Mouse (Mus musculus): ENCODE measurements around the gene Notum. TPM values are rescaled to one million over a fixed set of nuclear protein-coding genes. Genes with fewer than 3 reads are reported as not detected.

Notum gene
- polyA plus RNA-seq, 1 experiment, result 0.43 TPM

- no peak for TF ChIP-seq MAX (IDR thresholded peaks at IDR 0.05)
- peak; percentile 93 for TF ChIP-seq CTCF (IDR thresholded peaks at IDR 0.05; ENCODE audit: control insufficient read depth, insufficient read depth, insufficient read length)
- H3K79me3 ChIP-seq (ENCODE audit: low read depth), result peaks cover 18% of the 10 kb centered on the region
- H3ac ChIP-seq (ENCODE audit: control insufficient read depth, insufficient read length, low read depth), result no peak overlapping the region
- peaks cover 40% of the 10 kb centered on the region for H3K36me3 ChIP-seq (ENCODE audit: control insufficient read depth, insufficient read depth)
- peaks cover 28% of the 10 kb centered on the region for H3K79me2 ChIP-seq (ENCODE audit: control insufficient read depth, insufficient read depth)
- H3K4me3 ChIP-seq (ENCODE audit: insufficient read depth, poor library complexity, severe bottlenecking), result no peak overlapping the region
- no peaks in the 10 kb centered on the region for H3K27me3 ChIP-seq (ENCODE audit: control insufficient read depth, insufficient read depth, insufficient read length)
These were observed 48.2 kb downstream of the Notum start for GRCm38 (mm10) chr11:120612763-120613162.

DNA sequence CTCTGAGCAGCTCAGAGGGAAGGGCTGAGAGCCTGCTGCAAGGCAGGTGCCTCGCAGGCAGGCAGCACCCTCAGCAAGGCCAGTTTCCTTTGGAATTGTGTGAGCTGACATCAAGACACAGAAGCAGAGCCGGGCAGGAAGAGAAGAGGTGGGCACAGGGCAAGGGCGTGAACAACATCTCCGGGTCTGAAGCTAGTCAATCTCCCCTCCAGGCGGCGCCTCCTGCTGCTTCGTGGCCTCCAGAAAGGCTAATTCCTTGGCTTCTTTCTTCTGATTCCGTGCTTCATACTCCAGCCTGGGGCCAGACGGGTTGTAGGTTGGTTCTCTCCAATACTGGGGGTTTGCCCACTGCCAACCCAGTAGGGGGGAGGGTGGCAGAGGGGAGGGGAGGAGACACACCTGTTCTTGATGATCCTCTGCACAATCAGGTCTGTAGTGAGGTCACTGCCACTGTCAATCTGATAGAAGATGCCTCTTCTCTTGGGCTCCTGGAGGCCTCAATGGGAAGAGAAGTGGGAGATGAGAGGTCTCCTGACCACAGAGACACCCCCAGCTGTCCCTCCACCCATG, 50.4 kb downstream of the Notum start:
- Histone ChIP-seq H3K79me2 (ENCODE audit: control insufficient read depth, insufficient read depth) (peaks cover 7% of the 10 kb centered on the region), H3K79me3 (ENCODE audit: low read depth) (peaks cover 5% of the 10 kb centered on the region), H3ac (ENCODE audit: control insufficient read depth, insufficient read length, low read depth) (no peak overlapping the region), H3K27me3 (ENCODE audit: control insufficient read depth, insufficient read depth, insufficient read length) (no peaks in the 10 kb centered on the region), H3K36me3 (ENCODE audit: control insufficient read depth, insufficient read depth) (peaks cover 45% of the 10 kb centered on the region), H3K4me3 (ENCODE audit: insufficient read depth, poor library complexity, severe bottlenecking) (no peak overlapping the region)
- TF ChIP-seq USF1 (IDR thresholded peaks at IDR 0.05; ENCODE audit: low read depth) (no peak), MAX (IDR thresholded peaks at IDR 0.05) (no peak), CTCF (IDR thresholded peaks at IDR 0.05; ENCODE audit: control insufficient read depth, insufficient read depth, insufficient read length) (no peak), FOSL1 (IDR thresholded peaks at IDR 0.05; ENCODE audit: insufficient read depth, low read length, poor library complexity, severe bottlenecking) (no peak), MYOD1 (IDR thresholded peaks at IDR 0.05; ENCODE audit: control insufficient read depth, insufficient read length, low read depth) (no peak), CEBPB (IDR thresholded peaks at IDR 0.05; ENCODE audit: low read depth) (no peak), MYOG (IDR thresholded peaks at IDR 0.05; ENCODE audit: control insufficient read depth, extremely low read depth, insufficient read length) (no peak)

GRCm38 (mm10) chr11:120609250-120609649, 51.7 kb downstream of the Notum start:
- Histone ChIP-seq H3K79me3 (ENCODE audit: low read depth) (no peaks in the 10 kb centered on the region), H3K36me3 (ENCODE audit: control insufficient read depth, insufficient read depth) (peaks cover 42% of the 10 kb centered on the region), H3ac (ENCODE audit: control insufficient read depth, insufficient read length, low read depth) (no peak overlapping the region), H3K79me2 (ENCODE audit: control insufficient read depth, insufficient read depth) (no peaks in the 10 kb centered on the region), H3K27me3 (ENCODE audit: control insufficient read depth, insufficient read depth, insufficient read length) (no peaks in the 10 kb centered on the region), H3K4me3 (ENCODE audit: insufficient read depth, poor library complexity, severe bottlenecking) (no peak overlapping the region)
- TF ChIP-seq CTCF (IDR thresholded peaks at IDR 0.05; ENCODE audit: control insufficient read depth, insufficient read depth, insufficient read length), result no peak
- no peak for TF ChIP-seq MYOG (IDR thresholded peaks at IDR 0.05; ENCODE audit: control insufficient read depth, extremely low read depth, insufficient read length)
- no peak for TF ChIP-seq MAX (IDR thresholded peaks at IDR 0.05)
- no peak for TF ChIP-seq MYOD1 (IDR thresholded peaks at IDR 0.05; ENCODE audit: control insufficient read depth, insufficient read length, low read depth)
- TF ChIP-seq CEBPB (IDR thresholded peaks at IDR 0.05; ENCODE audit: low read depth), result no peak
- no peak for TF ChIP-seq USF1 (IDR thresholded peaks at IDR 0.05; ENCODE audit: low read depth)
- no peak for TF ChIP-seq FOSL1 (IDR thresholded peaks at IDR 0.05; ENCODE audit: insufficient read depth, low read length, poor library complexity, severe bottlenecking)

DNA sequence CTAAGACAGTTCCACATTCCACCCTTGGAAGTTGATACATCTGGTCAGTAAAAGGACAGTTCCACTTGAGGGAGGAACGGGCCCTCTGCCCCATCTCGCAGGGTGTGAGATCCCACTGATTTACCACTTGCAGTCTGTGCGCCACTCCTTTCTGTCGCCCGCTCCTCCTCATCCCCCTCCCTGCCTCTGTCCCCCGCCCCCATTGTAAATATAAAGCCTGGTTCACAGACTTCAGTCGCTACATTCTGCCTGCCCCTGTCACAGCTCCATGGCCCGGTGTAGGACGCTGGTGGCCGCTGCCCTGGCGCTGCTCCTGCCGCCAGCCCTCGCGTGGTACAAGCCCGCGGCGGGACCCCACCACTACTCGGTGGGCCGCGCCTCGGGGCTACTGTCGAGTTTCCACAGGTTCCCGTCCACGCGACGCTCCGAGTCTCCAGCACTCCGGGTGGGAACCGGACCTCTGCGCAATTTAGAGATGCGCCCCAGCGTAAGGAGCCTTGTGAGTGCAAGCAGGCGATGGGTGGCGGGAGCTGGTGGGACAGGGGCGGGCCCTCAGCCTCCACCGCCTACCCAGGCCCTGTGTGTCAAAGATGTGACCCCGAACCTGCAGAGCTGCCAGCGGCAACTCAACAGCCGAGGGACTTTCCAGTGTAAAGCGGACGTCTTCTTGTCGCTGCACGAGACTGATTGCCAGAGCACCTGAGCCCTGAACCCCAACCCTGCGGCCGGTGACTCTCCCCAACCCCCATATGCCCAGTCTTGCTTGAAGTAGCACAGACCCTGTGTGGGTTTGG, 52.5 kb downstream of the Notum start, which contains the start of gene Npb:
Gene Npb (plus strand): TSS at position 237 of the 794 bp plus-strand sequence.
- Histone ChIP-seq H3K79me3 (ENCODE audit: low read depth) (no peaks in the 10 kb centered on the region), H3ac (ENCODE audit: control insufficient read depth, insufficient read length, low read depth) (no peak within 1 kb of the TSS), H3K79me2 (ENCODE audit: control insufficient read depth, insufficient read depth) (no peaks in the 10 kb centered on the region), H3K27me3 (ENCODE audit: control insufficient read depth, insufficient read depth, insufficient read length) (no peaks in the 10 kb centered on the region), H3K4me3 (ENCODE audit: insufficient read depth, poor library complexity, severe bottlenecking) (no peak within 1 kb of the TSS), H3K36me3 (ENCODE audit: control insufficient read depth, insufficient read depth) (peaks cover 48% of the 10 kb centered on the region)
- no peak for TF ChIP-seq MYOD1 (IDR thresholded peaks at IDR 0.05; ENCODE audit: control insufficient read depth, insufficient read length, low read depth)
- no peak for TF ChIP-seq CTCF (IDR thresholded peaks at IDR 0.05; ENCODE audit: control insufficient read depth, insufficient read depth, insufficient read length)
- TF ChIP-seq FOSL1 (IDR thresholded peaks at IDR 0.05; ENCODE audit: insufficient read depth, low read length, poor library complexity, severe bottlenecking), result no peak
- TF ChIP-seq MYOG (IDR thresholded peaks at IDR 0.05; ENCODE audit: control insufficient read depth, extremely low read depth, insufficient read length), result no peak
- TF ChIP-seq CEBPB (IDR thresholded peaks at IDR 0.05; ENCODE audit: low read depth), result no peak
- TF ChIP-seq MAX (IDR thresholded peaks at IDR 0.05), result no peak
- TF ChIP-seq USF1 (IDR thresholded peaks at IDR 0.05; ENCODE audit: low read depth), result no peak

DNA sequence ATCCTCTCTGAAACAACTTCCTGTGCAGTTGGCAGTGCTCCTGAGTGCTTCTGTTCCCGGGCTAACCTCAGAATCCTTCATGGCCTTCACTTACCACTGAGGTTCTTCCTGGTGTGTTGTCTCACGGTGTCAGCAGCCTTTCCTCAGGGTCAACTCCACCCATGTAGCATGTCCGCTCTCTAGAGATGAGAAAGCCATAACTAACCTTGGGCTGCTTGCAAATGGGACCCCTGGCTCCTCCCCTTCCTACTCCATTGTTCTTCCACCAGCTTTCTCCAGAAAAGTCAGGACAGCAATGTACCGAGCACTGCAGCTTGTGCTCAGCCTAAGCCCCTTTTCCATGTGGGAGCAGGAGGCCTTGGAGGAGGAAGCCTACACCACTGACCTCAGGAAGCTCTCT, 54.2 kb downstream of the Notum start:
- Histone ChIP-seq H3K4me3 (ENCODE audit: insufficient read depth, poor library complexity, severe bottlenecking) (no peak overlapping the region), H3K36me3 (ENCODE audit: control insufficient read depth, insufficient read depth) (peaks cover 47% of the 10 kb centered on the region)
- TF ChIP-seq FOSL1 (IDR thresholded peaks at IDR 0.05; ENCODE audit: insufficient read depth, low read length, poor library complexity, severe bottlenecking) (no peak), CTCF (IDR thresholded peaks at IDR 0.05; ENCODE audit: control insufficient read depth, insufficient read depth, insufficient read length) (no peak), USF1 (IDR thresholded peaks at IDR 0.05; ENCODE audit: low read depth) (no peak), MYOG (IDR thresholded peaks at IDR 0.05; ENCODE audit: control insufficient read depth, extremely low read depth, insufficient read length) (no peak), CEBPB (IDR thresholded peaks at IDR 0.05; ENCODE audit: low read depth) (no peak), MYOD1 (IDR thresholded peaks at IDR 0.05; ENCODE audit: control insufficient read depth, insufficient read length, low read depth) (no peak), MAX (IDR thresholded peaks at IDR 0.05) (no peak)

More for the DNA sequence above, 54.2 kb downstream of the Notum start:
- Histone ChIP-seq H3K79me2 (ENCODE audit: control insufficient read depth, insufficient read depth) (no peaks in the 10 kb centered on the region), H3K27me3 (ENCODE audit: control insufficient read depth, insufficient read depth, insufficient read length) (no peaks in the 10 kb centered on the region), H3K79me3 (ENCODE audit: low read depth) (no peaks in the 10 kb centered on the region), H3ac (ENCODE audit: control insufficient read depth, insufficient read length, low read depth) (no peak overlapping the region)
